In genomic region chr19:7523292-7523691, GRCm38 (mm10) we compare ENCODE assay signal across 9 mouse cellular contexts. TPM values are rescaled to one million over a fixed set of nuclear protein-coding genes. Genes with fewer than 3 reads are reported as not detected.
DNase-seq lines count a peak whose midpoint lies in the region; ATAC-seq and TF ChIP-seq lines count a peak whose summit lies in the region.
"Had no signal": no experiment of that assay in that cellular context is flagged by ENCODE, and none has a peak within 500 bp of the region (broad histone marks: within the 10 kb centered on the region; RNA-seq: fewer than 3 reads in every experiment).

No protein-coding gene starts in this region.

- peak; percentile 46 for TF ChIP-seq CTCF in intestine, postnatal 0 days (IDR thresholded peaks at IDR 0.05; ENCODE audit: low read depth)
- TF ChIP-seq CTCF in stomach, postnatal 0 days (IDR thresholded peaks at IDR 0.05; ENCODE audit: low read depth), result peak; percentile 53

- H3K27me3 ChIP-seq in intestine, postnatal 0 days (replicated peaks; ENCODE audit: control insufficient read depth, insufficient read depth, low read length), result no peaks in the 10 kb centered on the region
- H3K27me3 ChIP-seq in intestine, embryonic 15.5 days (replicated peaks), result no peaks in the 10 kb centered on the region
- H3K27me3 ChIP-seq in stomach, postnatal 0 days (ENCODE audit: control insufficient read depth, insufficient read depth, low read length), result no peaks in the 10 kb centered on the region
- H3K27me3 ChIP-seq: lung, embryonic 15.5 days had no signal

- no peak overlapping the region for H3K27ac ChIP-seq in intestine, postnatal 0 days (ENCODE audit: low read depth, low read length)
- no peak overlapping the region for H3K27ac ChIP-seq in intestine, embryonic 15.5 days
- H3K27ac ChIP-seq in stomach, postnatal 0 days (replicated peaks), result no peak overlapping the region
- H3K27ac ChIP-seq: lung, embryonic 15.5 days had no signal

- no peak for TF ChIP-seq EP300 in stomach, postnatal 0 days (optimal IDR thresholded peaks at IDR 0.05)

- H3K9ac ChIP-seq in intestine, postnatal 0 days (ENCODE audit: low read depth, low read length), result no peak overlapping the region
- no peak overlapping the region for H3K9ac ChIP-seq in intestine, embryonic 15.5 days
- no peak overlapping the region for H3K9ac ChIP-seq in stomach, postnatal 0 days (ENCODE audit: low read length)
- H3K9ac ChIP-seq: lung, embryonic 15.5 days had no signal

- no peak overlapping the region for H3K4me3 ChIP-seq in intestine, postnatal 0 days (ENCODE audit: low read depth, low read length)
- H3K4me3 ChIP-seq in intestine, embryonic 15.5 days (replicated peaks), result no peak overlapping the region
- H3K4me3 ChIP-seq in stomach, postnatal 0 days (ENCODE audit: low read depth, low read length), result no peak overlapping the region
- H3K4me3 ChIP-seq: lung, embryonic 15.5 days had no signal

- no peak for ATAC-seq in intestine, postnatal 0 days
- ATAC-seq in intestine, embryonic 15.5 days, result no peak
- no peak for ATAC-seq in stomach, postnatal 0 days (ENCODE audit: low FRiP score, low TSS enrichment)
- ATAC-seq: forebrain, embryonic 16.5 days had no signal

- peak; percentile 16 for DNase-seq in right cerebral cortex, postnatal 4 days
- DNase-seq in right cerebral cortex, adult 2 months (ENCODE audit: low spot score in 2 of 2), result no peak
- DNase-seq in R1 (ENCODE audit: low read depth, low spot score), result peak; percentile 67
- DNase-seq in stomach, postnatal 0 days (ENCODE audit: low spot score), result no peak
- DNase-seq in cerebellum, adult 18-20 months, result no peak

- WGBS in intestine, postnatal 0 days, result 98% methylated on average over 1 of the region's 1 CpGs
- 90% methylated on average over 1 of the region's 1 CpGs for WGBS in intestine, embryonic 15.5 days
- 92% methylated on average over 1 of the region's 1 CpGs for WGBS in stomach, postnatal 0 days

- H3K4me1 ChIP-seq in intestine, postnatal 0 days (replicated peaks; ENCODE audit: control insufficient read depth, insufficient read depth, low read length), result no peaks in the 10 kb centered on the region
- H3K4me1 ChIP-seq in intestine, embryonic 15.5 days (replicated peaks), result no peaks in the 10 kb centered on the region
- H3K4me1 ChIP-seq in stomach, postnatal 0 days (replicated peaks; ENCODE audit: control insufficient read depth, insufficient read depth), result no peaks in the 10 kb centered on the region
- H3K4me1 ChIP-seq: lung, embryonic 15.5 days had no signal

- H3K36me3 ChIP-seq in intestine, postnatal 0 days (ENCODE audit: control insufficient read depth, insufficient read depth), result peaks cover 42% of the 10 kb centered on the region
- H3K36me3 ChIP-seq in intestine, embryonic 15.5 days, result peaks cover 15% of the 10 kb centered on the region
- peaks cover 14% of the 10 kb centered on the region for H3K36me3 ChIP-seq in stomach, postnatal 0 days (ENCODE audit: control insufficient read depth, insufficient read depth, low read length)

- H3K4me2 ChIP-seq in intestine, postnatal 0 days (replicated peaks; ENCODE audit: low read depth), result no peak overlapping the region
- H3K4me2 ChIP-seq in intestine, embryonic 15.5 days (replicated peaks), result no peak overlapping the region
- no peak overlapping the region for H3K4me2 ChIP-seq in stomach, postnatal 0 days (replicated peaks; ENCODE audit: low read depth)
- H3K4me2 ChIP-seq: lung, embryonic 15.5 days had no signal

- no peaks in the 10 kb centered on the region for H3K9me3 ChIP-seq in intestine, postnatal 0 days (ENCODE audit: control insufficient read depth)
- H3K9me3 ChIP-seq in intestine, embryonic 15.5 days, result no peaks in the 10 kb centered on the region
- no peaks in the 10 kb centered on the region for H3K9me3 ChIP-seq in stomach, postnatal 0 days (ENCODE audit: control insufficient read depth, low read length)
- H3K9me3 ChIP-seq: lung, embryonic 15.5 days had no signal

RNA-seq across cellular contexts. Expression of gene Atl3, which starts 29.5 kb away (rescaled TPM):
- 7.3 and 8.9 TPM in 2 replicates for polyA plus RNA-seq in intestine, postnatal 0 days (2015; fragmentation: Nextera tagmentation; extraction: Ambion mirVana)
- 10.9 and 11.6 TPM in 2 replicates for polyA plus RNA-seq in intestine, embryonic 15.5 days (2015; fragmentation: Nextera tagmentation; extraction: Ambion mirVana)
- polyA plus RNA-seq in stomach, postnatal 0 days (2015; fragmentation: Nextera tagmentation; extraction: Ambion mirVana), result 14.4 and 17.7 TPM in 2 replicates

RNA-seq across cellular contexts. Expression of gene Pla2g16, which starts 34.0 kb away (rescaled TPM):
- 5.5 and 6.4 TPM in 2 replicates for polyA plus RNA-seq in intestine, postnatal 0 days (2015; fragmentation: Nextera tagmentation; extraction: Ambion mirVana)
- 7.6 and 8.4 TPM in 2 replicates for polyA plus RNA-seq in intestine, embryonic 15.5 days (2015; fragmentation: Nextera tagmentation; extraction: Ambion mirVana)
- polyA plus RNA-seq in stomach, postnatal 0 days (2015; fragmentation: Nextera tagmentation; extraction: Ambion mirVana), result 23.9 and 25.0 TPM in 2 replicates

RNA-seq across cellular contexts. Expression of gene Rtn3, which starts 40.2 kb away (rescaled TPM):
- polyA plus RNA-seq in intestine, postnatal 0 days (2015; fragmentation: Nextera tagmentation; extraction: Ambion mirVana), result 133 and 134 TPM in 2 replicates
- 140 and 143 TPM in 2 replicates for polyA plus RNA-seq in intestine, embryonic 15.5 days (2015; fragmentation: Nextera tagmentation; extraction: Ambion mirVana)
- 116 and 120 TPM in 2 replicates for polyA plus RNA-seq in stomach, postnatal 0 days (2015; fragmentation: Nextera tagmentation; extraction: Ambion mirVana)

Comparison
In these comparisons a context has a peak if more than half of its experiments do, and no peak if none do; other contexts are left out.
1. DNase-seq: peak in right cerebral cortex, postnatal 4 days (single experiment) and R1 (single experiment); none in right cerebral cortex, adult 2 months (0 of 2), stomach, postnatal 0 days (single experiment) and cerebellum, adult 18-20 months (0 of 2).